ENCODE assay signal across 9 mouse cellular contexts in genomic region chr8:114881891-114882401, GRCm38 (mm10).
DNase-seq lines count a peak whose midpoint lies in the region; ATAC-seq and TF ChIP-seq lines count a peak whose summit lies in the region.
"Had no signal": no experiment of that assay in that cellular context is flagged by ENCODE, and none has a peak within 500 bp of the region (broad histone marks: within the 10 kb centered on the region; RNA-seq: fewer than 3 reads in every experiment).

No protein-coding gene starts in this region.

- 42% methylated on average over 5 of the region's 5 CpGs for WGBS in heart, postnatal 0 days

- H3K79me2 ChIP-seq in myocyte (ENCODE audit: control insufficient read depth, insufficient read depth) = no peaks in the 10 kb centered on the region

- no peaks in the 10 kb centered on the region for H3K27me3 ChIP-seq in heart, postnatal 0 days (ENCODE audit: control insufficient read depth, insufficient read depth, low read length)
- H3K27me3 ChIP-seq in myocyte (ENCODE audit: control insufficient read depth, insufficient read depth, insufficient read length) = no peaks in the 10 kb centered on the region

- no peaks in the 10 kb centered on the region for H3K9me3 ChIP-seq in heart, postnatal 0 days (replicated peaks; ENCODE audit: control insufficient read depth, low read length)

- peak; percentile 63 for ATAC-seq in heart, postnatal 0 days (ENCODE audit: insufficient read depth, low read depth)

- H3K27ac ChIP-seq in heart, postnatal 0 days (ENCODE audit: low read depth) = no peak overlapping the region
- H3K27ac ChIP-seq: macrophage had no signal

- peak; percentile 12 for DNase-seq in heart, postnatal 0 days (ENCODE audit: low spot score)
- no peak for DNase-seq in heart, adult 11 months
- peak; percentile 74 for DNase-seq in cerebellum, adult 9-10 months
- DNase-seq in kidney, postnatal 25 days = peak; percentile 37 to 62
- DNase-seq in testis, postnatal 14 days (ENCODE audit: low spot score) = no peak
- no peak for DNase-seq in gastrocnemius, postnatal 14 days
- DNase-seq in left cerebral cortex, postnatal 25 days (ENCODE audit: low spot score in 2 of 2) = no peak

- TF ChIP-seq CTCF in heart, postnatal 0 days (IDR thresholded peaks at IDR 0.05; ENCODE audit: low read depth) = no peak

- peaks cover 11% of the 10 kb centered on the region for H3K4me1 ChIP-seq in heart, postnatal 0 days (ENCODE audit: control insufficient read depth, insufficient read depth)

- H3K4me2 ChIP-seq in heart, postnatal 0 days (ENCODE audit: low read depth, low read length) = no peak overlapping the region
- H3K4me2 ChIP-seq in myocyte (ENCODE audit: low read depth) = no peak overlapping the region

- H3K36me3 ChIP-seq in heart, postnatal 0 days (replicated peaks; ENCODE audit: control insufficient read depth, insufficient read depth, low read length) = no peaks in the 10 kb centered on the region
- H3K36me3 ChIP-seq in myocyte (ENCODE audit: control insufficient read depth, insufficient read depth) = no peaks in the 10 kb centered on the region

- no peak for TF ChIP-seq EP300 in heart, postnatal 0 days (IDR thresholded peaks at IDR 0.05; ENCODE audit: low read depth)

- intact Hi-C loops in gastrocnemius, postnatal 14 days (cut with DNase I; ENCODE audit: low total_unique reads) = no loop called here
- intact Hi-C loops in left cerebral cortex, postnatal 25 days (cut with DNase I) = no loop called here

- no peak overlapping the region for H3K9ac ChIP-seq in heart, postnatal 0 days (replicated peaks; ENCODE audit: low read depth, low read length)

- no peak overlapping the region for H3K4me3 ChIP-seq in heart, postnatal 0 days (ENCODE audit: low read depth, low read length)
- H3K4me3 ChIP-seq in myocyte = no peak overlapping the region

- no peak overlapping the region for H3ac ChIP-seq in myocyte (ENCODE audit: control insufficient read depth, insufficient read length)

- no peak for TF ChIP-seq POLR2A in myocyte (IDR thresholded peaks at IDR 0.05; ENCODE audit: insufficient read length, low read depth)

TF ChIP-seq in myocyte, 11 proteins besides CTCF, POLR2A, EP300 and RAD21:
- TF ChIP-seq MYOG (IDR thresholded peaks at IDR 0.05; ENCODE audit: control insufficient read depth in 1 of 3, insufficient read depth in 1 of 3, insufficient read length in 2 of 3, low read depth in 2 of 3) (peak in 2 of 3 experiments; percentile 32 to 54), POLR2AphosphoS2 (IDR thresholded peaks at IDR 0.05; ENCODE audit: insufficient read length, low read depth) (no peak), TCF12 (IDR thresholded peaks at IDR 0.05; ENCODE audit: insufficient read depth, poor library complexity, severe bottlenecking) (peak; percentile 25), MYOD1 (IDR thresholded peaks at IDR 0.05; ENCODE audit: control insufficient read depth in 1 of 3, insufficient read length in 2 of 3, low read depth in 2 of 3) (peak; percentile 51 to 92 (median 68))

Comparison
In these comparisons a context has a peak if more than half of its experiments do, and no peak if none do; other contexts are left out.
1. DNase-seq: peak in heart, postnatal 0 days (single experiment), cerebellum, adult 9-10 months (single experiment) and kidney, postnatal 25 days (2 of 2); none in heart, adult 11 months (single experiment), testis, postnatal 14 days (single experiment), gastrocnemius, postnatal 14 days (single experiment) and left cerebral cortex, postnatal 25 days (0 of 2).